Mouse (Mus musculus) E14TG2a.4 (cell line): Measurements from ENCODE around the gene Nat10.

Experiments used
- CTCF ChIP-seq: conservative IDR thresholded peaks from 2 replicates; pipeline ENCODE4 v1.5.1; 2014; ENCODE audit warnings: low read length
- POU5F1 ChIP-seq: IDR thresholded peaks from 2 replicates; pipeline ENCODE4 v1.6.1; 2014; ENCODE audit warnings: low read length, borderline replicate concordance

GRCm38 (mm10) chr2:103796211-103796860 lies 35.3 kb upstream of the Nat10 start:
- TF ChIP-seq POU5F1 (no peak), CTCF (no peak)
